Mouse (Mus musculus) forebrain, embryonic 12.5 days (tissue): ENCODE data around the gene Apbb2. TPM values are rescaled to one million over a fixed set of nuclear protein-coding genes. Genes with fewer than 3 reads are reported as not detected.

Source experiments
- ATAC-seq: fragments of 200-750 bp; cut with Nextera tagmentation; 2 replicates; pipeline ENCODE4 v1.8.0; 2017; ENCODE audit warnings: moderate TSS enrichment; ENCODE audit not compliant: low FRiP score
- H3K27ac ChIP-seq: fragments of 300-500 bp; sonication (generic); 2 replicates; pipeline ENCODE4 v1.5.1; 2016; ENCODE audit warnings: mild to moderate bottlenecking
- H3K27me3 ChIP-seq: fragments of 300-500 bp; sonication (generic); 2 replicates; pipeline ENCODE4 v1.6.1; 2016; ENCODE audit warnings: mild to moderate bottlenecking
- H3K36me3 ChIP-seq: fragments of 300-500 bp; sonication (generic); replicated peaks from 2 replicates; pipeline ENCODE4 v1.6.1; 2016; ENCODE audit warnings: mild to moderate bottlenecking
- H3K4me1 ChIP-seq: fragments of 300-500 bp; sonication (generic); 2 replicates; pipeline ENCODE4 v1.6.1; 2016
- H3K4me2 ChIP-seq: fragments of 300-500 bp; sonication (generic); 2 replicates; pipeline ENCODE4 v1.6.1; 2016; ENCODE audit warnings: mild to moderate bottlenecking, moderate library complexity
- H3K4me3 ChIP-seq: fragments of 300-500 bp; sonication (generic); replicated peaks from 2 replicates; pipeline ENCODE4 v1.5.1; 2016; ENCODE audit warnings: mild to moderate bottlenecking
- H3K9ac ChIP-seq: fragments of 300-500 bp; sonication (generic); 2 replicates; pipeline ENCODE4 v1.6.1; 2016; ENCODE audit warnings: mild to moderate bottlenecking
- H3K9me3 ChIP-seq: fragments of 300-500 bp; sonication (generic); 2 replicates; pipeline ENCODE4 v1.6.1; 2016
- WGBS: fragments of 180-500 bp; shearing (Covaris S2); methylation state at CpG from one replicate; pipeline ENCODE4 v1.1.7; 2016; 5-methylcytosine and 5-hydroxymethylcytosine counted together
- polyA plus RNA-seq: library from polyadenylated mRNA; unstranded; fragments of >200 nt; fragmentation: Nextera tagmentation; extraction: Ambion mirVana; gene quantifications from 2 replicates; pipeline ENCODE4 v1.2.1, GENCODE M21; 2016

Apbb2 gene
- polyA plus RNA-seq, 1 experiment from 2014 or later: 53.4 TPM

DNA sequence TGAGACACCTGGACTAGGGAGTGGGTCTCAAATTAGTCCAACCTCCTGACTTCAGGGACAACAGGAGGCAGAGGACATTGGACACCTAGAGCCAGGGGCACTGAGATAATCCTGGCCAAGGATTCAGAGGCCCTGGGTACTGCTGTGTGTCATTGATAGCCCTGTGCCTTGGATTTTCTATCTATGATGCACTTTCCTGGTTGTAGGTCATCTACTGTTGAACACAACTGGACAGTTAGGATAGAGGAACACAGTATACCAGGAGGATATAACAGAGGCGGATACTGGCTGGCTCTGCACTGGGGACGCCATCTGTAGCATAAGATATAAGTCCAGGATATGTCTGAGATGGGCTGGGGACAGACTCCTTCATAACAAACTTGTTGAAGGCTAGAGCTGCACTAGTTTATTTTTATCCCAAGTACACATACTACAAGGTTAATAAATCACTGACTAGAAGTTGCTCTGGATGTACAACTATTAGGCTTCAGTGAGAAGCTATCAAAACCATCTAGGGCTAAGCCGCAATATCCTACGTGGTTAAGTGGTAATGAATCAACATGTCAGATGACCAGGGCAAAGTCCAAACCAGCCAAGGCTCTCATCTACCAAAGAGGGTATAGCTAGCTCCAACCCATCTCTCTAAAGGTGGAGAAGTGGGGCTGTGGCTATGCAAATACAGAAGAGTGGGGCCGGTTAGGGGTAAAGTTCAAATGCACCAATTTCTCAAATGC lies 219.9 kb downstream of the Apbb2 start:
- H3K27ac ChIP-seq: no peak overlapping the region
- WGBS: 93% methylated on average over 5 of the region's 5 CpGs
- ATAC-seq: no peak
- H3K9me3 ChIP-seq: no peaks in the 10 kb centered on the region
- no peaks in the 10 kb centered on the region for H3K36me3 ChIP-seq
- no peak overlapping the region for H3K9ac ChIP-seq
- 0 out of 2 replicates have a peak, but pooled peaks cover 4% of the 10 kb centered on the region for H3K4me1 ChIP-seq
- no peak overlapping the region for H3K4me2 ChIP-seq
- H3K27me3 ChIP-seq: no peaks in the 10 kb centered on the region
- H3K4me3 ChIP-seq: no peak overlapping the region

DNA sequence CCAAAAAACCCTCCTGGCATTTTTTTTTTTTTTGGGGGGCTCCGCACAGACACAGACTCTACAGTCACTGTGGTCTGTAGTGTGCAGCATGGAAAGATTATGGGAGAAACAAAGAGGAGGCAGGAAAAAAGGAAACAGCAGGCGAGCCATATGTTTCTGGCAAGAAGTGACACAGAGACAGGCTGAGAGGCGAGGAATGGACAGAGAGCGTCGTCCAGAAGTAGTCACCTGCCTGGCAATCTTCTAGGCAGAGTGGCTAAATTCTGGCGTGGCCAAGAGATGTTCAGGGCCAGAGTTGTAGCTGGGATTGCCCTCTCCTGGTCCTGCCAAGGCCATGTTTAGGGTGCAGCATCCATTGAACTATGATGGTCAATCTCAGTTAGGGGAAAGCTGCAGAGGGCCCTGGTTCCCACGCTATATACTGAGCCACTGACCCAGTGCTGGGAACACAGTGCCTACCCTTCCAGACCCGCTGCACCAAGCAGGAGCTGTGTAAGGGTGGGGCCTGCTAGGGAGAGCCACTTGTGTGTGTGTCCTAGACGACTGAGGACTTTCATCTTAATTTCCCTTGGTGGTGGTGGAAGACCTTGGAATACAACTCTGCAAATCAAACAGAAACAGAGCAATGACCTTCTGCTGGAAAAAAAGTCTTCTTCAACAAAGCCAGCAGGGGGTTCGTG lies 224.7 kb downstream of the Apbb2 start:
- Histone ChIP-seq H3K36me3 (no peaks in the 10 kb centered on the region), H3K4me3 (no peak overlapping the region), H3K4me1 (peaks cover 22% of the 10 kb centered on the region), H3K9me3 (no peaks in the 10 kb centered on the region), H3K27me3 (no peaks in the 10 kb centered on the region), H3K9ac (no peak overlapping the region), H3K4me2 (no peak overlapping the region), H3K27ac (0 out of 2 replicates have a peak overlapping the region, but pooled peaks have one; percentile 19)
- no peak for ATAC-seq
- 79% methylated on average over 10 of the region's 10 CpGs for whole genome bisulfite sequencing

DNA sequence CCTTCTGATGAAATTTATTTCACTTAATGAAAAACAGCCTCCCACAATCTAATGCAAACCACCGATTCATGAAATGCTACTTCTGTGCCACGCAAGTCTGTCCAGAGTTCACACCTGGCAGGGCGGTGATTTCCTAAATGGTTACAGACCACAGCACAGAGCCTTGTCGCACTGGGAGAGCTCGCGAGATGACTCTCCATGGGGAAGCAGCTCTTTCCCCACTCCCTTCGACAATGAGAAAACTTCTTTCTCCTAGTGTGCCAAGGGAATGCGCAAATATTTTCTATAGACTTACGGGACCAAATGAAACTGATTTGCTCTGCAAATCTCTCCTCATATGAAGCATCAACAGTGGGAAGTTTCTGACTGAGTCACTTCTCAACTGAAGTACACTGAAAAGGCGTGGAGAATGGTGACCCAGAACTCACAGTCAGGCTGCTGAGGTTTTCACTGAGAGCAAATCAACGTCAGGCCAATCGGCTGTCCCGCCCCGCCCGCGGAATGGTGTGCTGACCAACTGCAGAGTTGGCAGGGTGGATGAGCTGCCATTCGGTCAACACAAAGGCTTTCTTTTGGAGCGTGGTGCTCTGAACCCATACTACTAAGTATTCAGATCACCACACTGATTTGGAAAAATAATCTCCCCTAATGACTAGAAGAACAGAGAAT lies 225.6 kb downstream of the Apbb2 start:
- H3K4me3 ChIP-seq: no peak overlapping the region
- H3K27ac ChIP-seq: no peak overlapping the region
- H3K9me3 ChIP-seq: no peaks in the 10 kb centered on the region
- H3K36me3 ChIP-seq: no peaks in the 10 kb centered on the region
- H3K27me3 ChIP-seq: no peaks in the 10 kb centered on the region
- no peak for ATAC-seq
- no peak overlapping the region for H3K9ac ChIP-seq
- no peak overlapping the region for H3K4me2 ChIP-seq
- H3K4me1 ChIP-seq: peaks cover 30% of the 10 kb centered on the region
- WGBS: 61% methylated on average over 18 of the region's 18 CpGs

DNA sequence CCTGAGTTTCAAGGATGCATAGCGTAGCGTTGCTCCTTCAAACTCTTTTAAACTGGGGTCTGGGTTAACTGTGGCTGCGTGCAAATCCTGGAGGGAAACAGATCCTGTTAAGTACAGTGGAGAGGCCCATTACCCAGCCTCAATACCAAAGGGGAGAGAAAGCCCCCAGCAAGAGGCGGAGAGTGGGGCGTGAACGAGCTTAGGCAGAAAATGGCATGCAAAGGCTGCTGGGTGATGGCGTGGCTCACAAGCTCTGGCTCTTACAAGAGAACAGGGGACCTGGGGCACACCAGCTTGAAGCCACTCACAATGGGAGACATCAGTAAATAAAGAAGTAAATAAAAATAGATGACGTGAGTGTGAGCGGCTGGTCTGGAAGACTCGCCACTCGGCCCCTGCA lies 226.8 kb downstream of the Apbb2 start:
- no peak for ATAC-seq
- Histone ChIP-seq H3K9me3 (no peaks in the 10 kb centered on the region), H3K4me2 (no peak overlapping the region), H3K36me3 (no peaks in the 10 kb centered on the region), H3K27me3 (no peaks in the 10 kb centered on the region), H3K4me3 (no peak overlapping the region), H3K4me1 (peaks cover 30% of the 10 kb centered on the region), H3K27ac (no peak overlapping the region), H3K9ac (no peak overlapping the region)
- 67% methylated on average over 11 of the region's 11 CpGs for WGBS

DNA sequence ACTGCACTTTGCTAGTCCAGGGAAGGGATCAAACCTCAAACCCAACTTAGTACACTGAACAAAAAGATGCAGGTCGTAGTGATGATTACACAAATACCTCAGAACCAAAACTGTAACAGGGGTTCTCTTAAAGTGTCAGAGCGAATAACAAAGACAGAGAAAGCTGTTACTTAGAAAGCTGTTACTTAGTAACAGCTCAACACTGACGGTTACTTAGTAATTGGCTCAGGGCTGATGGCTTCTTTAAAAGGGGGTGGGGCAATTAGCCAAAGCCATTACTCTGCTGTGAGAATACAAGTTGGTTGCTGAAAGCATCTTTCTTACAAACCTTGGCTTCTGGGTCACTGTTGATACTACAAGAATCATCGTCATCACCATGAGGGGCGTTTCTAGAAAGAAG lies 227.3 kb downstream of the Apbb2 start:
- WGBS: 74% methylated on average over 5 of the region's 5 CpGs

DNA sequence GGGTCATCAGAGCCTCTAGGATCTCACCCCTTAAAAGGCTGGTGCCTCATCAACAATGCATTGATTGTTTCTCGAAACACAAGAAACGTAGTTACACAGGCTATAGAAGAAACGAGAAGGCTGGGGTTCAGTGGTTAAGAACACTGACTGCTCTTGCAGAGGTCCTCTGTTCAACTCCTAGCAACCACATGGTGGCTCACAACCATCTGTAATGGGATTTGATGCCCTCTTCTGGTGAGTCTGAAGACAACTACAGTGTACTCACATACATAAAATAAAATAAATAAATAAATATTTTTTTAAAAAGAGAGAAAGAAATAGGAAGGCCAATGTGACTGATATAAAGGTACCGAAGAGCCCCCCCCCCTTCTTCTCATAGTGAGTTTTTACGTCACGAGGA lies 228.0 kb downstream of the Apbb2 start:
- Histone ChIP-seq H3K27ac (no peak overlapping the region), H3K9me3 (no peaks in the 10 kb centered on the region), H3K4me1 (peaks cover 30% of the 10 kb centered on the region), H3K4me2 (no peak overlapping the region), H3K27me3 (no peaks in the 10 kb centered on the region), H3K9ac (no peak overlapping the region), H3K4me3 (no peak overlapping the region), H3K36me3 (no peaks in the 10 kb centered on the region)
- WGBS: 82% methylated on average over 6 of the region's 6 CpGs
- ATAC-seq: no peak

More for the DNA sequence above, 227.3 kb downstream of the Apbb2 start:
- no peak for ATAC-seq
- no peak overlapping the region for H3K4me3 ChIP-seq
- H3K27me3 ChIP-seq: no peaks in the 10 kb centered on the region
- no peak overlapping the region for H3K9ac ChIP-seq
- H3K36me3 ChIP-seq: no peaks in the 10 kb centered on the region
- no peak overlapping the region for H3K4me2 ChIP-seq
- H3K9me3 ChIP-seq: no peaks in the 10 kb centered on the region
- no peak overlapping the region for H3K27ac ChIP-seq
- peaks cover 30% of the 10 kb centered on the region for H3K4me1 ChIP-seq

DNA sequence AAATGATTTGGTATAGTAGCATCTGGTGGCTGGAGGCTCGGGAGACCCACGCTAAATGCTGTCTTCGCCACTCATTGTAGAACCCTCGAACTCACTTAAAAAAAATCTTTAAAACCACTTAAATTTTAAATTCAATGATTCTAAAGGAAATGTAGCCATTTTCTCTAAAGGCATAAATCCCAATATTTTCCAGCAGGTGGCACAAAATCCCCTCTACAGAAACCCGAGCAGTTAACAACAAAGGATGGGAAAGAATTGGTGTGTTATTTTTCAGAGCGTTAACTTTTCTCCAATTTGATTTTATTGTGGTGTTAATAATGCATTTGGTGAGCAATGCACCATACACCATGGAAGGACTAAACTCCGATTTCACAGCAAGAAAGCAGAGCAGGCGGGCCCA lies 231.1 kb downstream of the Apbb2 start:
- Histone ChIP-seq H3K27me3 (no peaks in the 10 kb centered on the region), H3K9me3 (no peaks in the 10 kb centered on the region), H3K4me3 (no peak overlapping the region), H3K4me1 (peaks cover 18% of the 10 kb centered on the region), H3K9ac (no peak overlapping the region), H3K4me2 (no peak overlapping the region), H3K36me3 (no peaks in the 10 kb centered on the region), H3K27ac (no peak overlapping the region)
- peak; percentile 28 for ATAC-seq
- WGBS: 65% methylated on average over 8 of the region's 8 CpGs

DNA sequence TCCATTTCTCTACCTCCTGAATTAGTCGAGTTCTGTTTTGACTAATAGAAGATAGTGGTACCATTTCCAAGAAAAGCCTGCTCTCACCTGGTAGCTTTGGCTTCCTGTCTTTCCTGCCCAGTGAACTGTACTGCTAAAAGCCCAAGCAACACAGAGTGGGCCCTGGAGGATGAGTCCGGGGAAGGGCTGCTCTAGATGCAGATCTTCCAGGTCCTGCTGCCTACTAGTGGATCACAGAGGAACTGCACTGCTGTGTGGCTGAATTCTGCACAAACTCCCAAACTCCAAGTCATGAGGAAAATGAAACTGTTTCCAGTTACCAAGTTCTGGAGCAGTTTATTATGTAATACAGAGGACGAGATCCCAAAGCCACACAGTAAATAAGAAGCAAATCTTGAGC lies 232.9 kb downstream of the Apbb2 start:
- no peak overlapping the region for H3K4me3 ChIP-seq
- no peaks in the 10 kb centered on the region for H3K36me3 ChIP-seq
- peaks cover 9% of the 10 kb centered on the region; the same call in 1 of the 2 replicates for H3K4me1 ChIP-seq
- no peak overlapping the region for H3K4me2 ChIP-seq
- no peak overlapping the region for H3K27ac ChIP-seq
- ATAC-seq: no peak
- WGBS: 52% methylated on average over 3 of the region's 3 CpGs
- H3K9me3 ChIP-seq: no peaks in the 10 kb centered on the region
- no peaks in the 10 kb centered on the region for H3K27me3 ChIP-seq
- no peak overlapping the region for H3K9ac ChIP-seq

DNA sequence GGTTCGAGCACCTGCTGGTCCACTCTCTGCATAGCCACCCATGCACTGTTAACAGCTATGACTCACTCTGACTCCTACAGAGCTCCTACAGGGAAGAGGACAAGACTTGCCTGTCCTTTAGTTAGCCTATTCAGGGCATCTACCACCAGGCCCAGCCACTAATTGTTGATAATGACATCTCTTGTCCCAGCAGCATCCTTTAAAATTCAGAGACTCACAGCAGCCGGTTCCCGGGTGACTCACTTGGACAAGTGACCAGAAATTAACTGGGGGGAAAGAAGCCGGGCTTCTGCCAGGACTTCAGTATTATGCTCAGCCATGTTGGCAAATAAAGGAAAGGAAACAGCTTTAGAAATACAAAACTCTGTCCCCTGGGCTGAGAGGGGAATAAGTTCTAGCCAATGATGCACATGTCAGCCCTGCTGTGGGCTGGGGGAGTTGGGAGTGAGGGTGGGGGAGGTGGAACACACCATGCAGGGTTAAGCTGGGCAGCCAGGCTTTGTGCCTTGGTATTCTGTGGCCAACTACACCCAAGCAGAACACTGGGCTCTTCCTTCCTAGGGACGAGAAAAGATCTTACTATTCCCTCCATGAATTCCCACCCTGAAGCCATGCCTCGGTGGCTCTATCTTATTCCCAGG lies 233.7 kb downstream of the Apbb2 start:
- no peak overlapping the region for H3K9ac ChIP-seq
- H3K9me3 ChIP-seq: no peaks in the 10 kb centered on the region
- ATAC-seq: no peak
- 82% methylated on average over 6 of the region's 6 CpGs for WGBS
- H3K36me3 ChIP-seq: no peaks in the 10 kb centered on the region
- H3K4me1 ChIP-seq: peaks cover 9% of the 10 kb centered on the region; the same call in 1 of the 2 replicates
- no peaks in the 10 kb centered on the region for H3K27me3 ChIP-seq
- H3K4me2 ChIP-seq: no peak overlapping the region
- H3K4me3 ChIP-seq: no peak overlapping the region
- no peak overlapping the region for H3K27ac ChIP-seq

DNA sequence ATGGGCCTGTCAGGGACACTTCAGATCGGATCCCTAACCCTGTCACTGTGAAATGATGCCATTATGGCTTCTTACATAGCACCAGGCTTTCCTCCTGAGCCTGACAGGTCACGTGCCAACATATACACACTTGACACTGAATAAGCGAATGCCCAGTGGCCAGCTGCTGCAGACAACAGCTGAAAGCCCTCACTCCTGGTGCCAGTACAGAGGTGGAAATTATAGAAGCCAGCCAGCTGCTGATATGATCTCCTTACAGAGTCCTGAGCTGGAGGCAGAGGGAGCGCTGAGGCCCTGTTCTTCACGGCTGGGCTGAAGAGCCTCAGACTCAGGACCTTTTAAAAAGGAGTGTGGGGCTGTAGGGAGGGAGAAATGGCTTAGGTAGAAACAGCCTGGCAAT lies 234.5 kb downstream of the Apbb2 start:
- H3K4me2 ChIP-seq: no peak overlapping the region
- H3K27ac ChIP-seq: no peak overlapping the region
- no peak overlapping the region for H3K9ac ChIP-seq
- no peak overlapping the region for H3K4me3 ChIP-seq
- WGBS: 88% methylated on average over 5 of the region's 5 CpGs
- H3K4me1 ChIP-seq: peaks cover 9% of the 10 kb centered on the region; the same call in 1 of the 2 replicates
- ATAC-seq: no peak
- no peaks in the 10 kb centered on the region for H3K27me3 ChIP-seq
- H3K9me3 ChIP-seq: no peaks in the 10 kb centered on the region
- no peaks in the 10 kb centered on the region for H3K36me3 ChIP-seq

DNA sequence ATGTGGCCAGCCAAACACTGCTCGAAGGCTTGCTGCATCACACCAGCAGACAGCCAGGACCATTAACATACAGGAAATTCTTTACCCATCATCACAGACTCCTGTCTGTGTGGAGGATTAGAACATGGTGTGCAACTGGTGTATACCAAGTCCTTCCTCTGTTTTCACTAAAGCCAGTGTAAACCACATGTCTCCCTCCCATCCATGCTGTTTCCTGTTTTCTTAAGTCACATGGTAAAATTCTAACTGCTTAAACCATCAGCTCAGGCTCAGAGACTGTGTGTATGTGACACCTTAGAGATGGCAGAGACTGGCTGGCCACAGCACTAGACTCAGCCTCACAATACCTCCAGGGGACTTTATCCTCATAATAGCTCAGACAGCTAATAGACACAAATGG lies 236.5 kb downstream of the Apbb2 start:
- no peaks in the 10 kb centered on the region for H3K27me3 ChIP-seq
- H3K9me3 ChIP-seq: no peaks in the 10 kb centered on the region
- no peaks in the 10 kb centered on the region for H3K36me3 ChIP-seq
- H3K4me1 ChIP-seq: 0 out of 2 replicates have a peak, but pooled peaks cover 3% of the 10 kb centered on the region
- no peak overlapping the region for H3K9ac ChIP-seq
- no peak overlapping the region for H3K27ac ChIP-seq
- ATAC-seq: no peak
- H3K4me2 ChIP-seq: no peak overlapping the region
- WGBS: 89% methylated on average over 1 of the region's 1 CpGs
- no peak overlapping the region for H3K4me3 ChIP-seq

DNA sequence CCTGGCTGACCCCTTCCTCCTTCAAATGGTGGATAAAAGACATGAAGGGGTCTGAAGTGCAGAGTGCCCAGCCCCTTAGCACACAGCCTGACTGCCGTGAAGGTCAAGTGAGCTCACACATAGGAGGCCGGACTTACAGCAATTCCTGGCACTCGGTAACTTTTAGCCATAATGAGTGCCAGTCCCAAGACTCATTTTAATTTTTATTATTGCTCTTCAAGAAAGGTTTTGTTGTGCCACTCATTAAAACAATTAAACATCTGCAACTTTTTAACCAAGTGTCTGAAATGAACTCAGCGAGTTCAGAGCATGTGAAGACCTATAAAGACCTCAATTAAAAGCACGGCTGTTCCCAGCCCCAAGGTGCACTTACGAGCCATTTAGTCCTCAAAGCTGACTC lies 239.6 kb downstream of the Apbb2 start:
- no peak overlapping the region for H3K4me3 ChIP-seq
- no peaks in the 10 kb centered on the region for H3K27me3 ChIP-seq
- WGBS: 67% methylated on average over 6 of the region's 6 CpGs
- H3K9me3 ChIP-seq: no peaks in the 10 kb centered on the region
- H3K36me3 ChIP-seq: no peaks in the 10 kb centered on the region
- H3K9ac ChIP-seq: no peak overlapping the region
- no peak for ATAC-seq
- no peak overlapping the region for H3K4me2 ChIP-seq
- H3K27ac ChIP-seq: no peak overlapping the region
- peaks cover 7% of the 10 kb centered on the region; the same call in 1 of the 2 replicates for H3K4me1 ChIP-seq
